Mouse (Mus musculus) cortical plate, adult 2 months (tissue): ENCODE results near the gene Pbld1. TPM values are rescaled to one million over a fixed set of nuclear protein-coding genes. Genes with fewer than 3 reads are reported as not detected.
A peak's percentile ranks its signal among the peaks of the same experiment; 100 is the strongest.

Source experiments
- H3K27ac ChIP-seq: fragments of 200-500 bp; 2 replicates; pipeline ENCODE4 v1.5.1; 2012; ENCODE audit warnings: low read length, control low read depth, inconsistent platforms; ENCODE audit not compliant: insufficient read depth
- H3K4me1 ChIP-seq: fragments of 200-500 bp; 2 replicates; pipeline ENCODE4 v1.6.1; 2011; ENCODE audit warnings: low read length; ENCODE audit not compliant: control insufficient read depth, insufficient read depth
- H3K4me3 ChIP-seq: fragments of 200-500 bp; 2 replicates; pipeline ENCODE4 v1.5.1; 2011; ENCODE audit warnings: mild to moderate bottlenecking, low read length, control low read depth; ENCODE audit not compliant: insufficient read depth
- CTCF ChIP-seq: fragments of 200-500 bp; IDR thresholded peaks from 2 replicates; pipeline ENCODE4 v1.5.1; 2011; ENCODE audit warnings: mild to moderate bottlenecking, control low read depth, low read length; ENCODE audit not compliant: insufficient read depth; ENCODE audit errors: extremely low read depth
- POLR2A ChIP-seq: fragments of 200-500 bp; IDR thresholded peaks from 2 replicates; pipeline ENCODE4 v1.6.1; 2011; ENCODE audit warnings: mild to moderate bottlenecking, low read length, control low read depth; ENCODE audit not compliant: insufficient read depth; ENCODE audit errors: extremely low read depth
- polyA plus RNA-seq: library from polyadenylated mRNA; depleted of rRNA; stranded (reverse); fragments of >200 nt; gene quantifications from 2 replicates; pipeline ENCODE4 v1.2.3, GENCODE M21; 2012

The Pbld1 gene
- polyA plus RNA-seq, 1 experiment = 0.17 TPM

- H3K27ac ChIP-seq = no peak overlapping the region
- H3K4me1 ChIP-seq = no peaks in the 10 kb centered on the region
- H3K4me3 ChIP-seq = no peak overlapping the region
- TF ChIP-seq POLR2A = no peak
- no peak for TF ChIP-seq CTCF
Observed at GRCm38 (mm10) chr10:63115881-63116280, 55.9 kb downstream of the Pbld1 start.

GRCm38 (mm10) chr10:63116376-63116775, 56.4 kb downstream of the Pbld1 start:
- TF ChIP-seq CTCF = no peak
- TF ChIP-seq POLR2A = no peak
- Histone ChIP-seq H3K27ac (no peak overlapping the region), H3K4me1 (no peaks in the 10 kb centered on the region), H3K4me3 (no peak overlapping the region)

GRCm38 (mm10) chr10:63117583-63117982, 57.6 kb downstream of the Pbld1 start:
- no peak for TF ChIP-seq CTCF

GRCm38 (mm10) chr10:63119916-63120315, 60.0 kb downstream of the Pbld1 start:
- Histone ChIP-seq H3K4me3 (no peak overlapping the region), H3K27ac (no peak overlapping the region), H3K4me1 (no peaks in the 10 kb centered on the region)
- TF ChIP-seq CTCF (no peak), POLR2A (no peak)

More at GRCm38 (mm10) chr10:63117583-63117982, 57.6 kb downstream of the Pbld1 start:
- no peak overlapping the region for H3K4me3 ChIP-seq
- H3K4me1 ChIP-seq = no peaks in the 10 kb centered on the region
- H3K27ac ChIP-seq = no peak overlapping the region

- Histone ChIP-seq H3K4me1 (no peaks in the 10 kb centered on the region), H3K4me3 (no peak overlapping the region), H3K27ac (no peak overlapping the region)
- TF ChIP-seq POLR2A (no peak), CTCF (no peak)
Observed at GRCm38 (mm10) chr10:63121961-63122360, 62.0 kb downstream of the Pbld1 start.

GRCm38 (mm10) chr10:63122516-63122915, 62.6 kb downstream of the Pbld1 start:
- Histone ChIP-seq H3K4me3 (no peak overlapping the region), H3K27ac (no peak overlapping the region), H3K4me1 (no peaks in the 10 kb centered on the region)
- TF ChIP-seq CTCF (no peak), POLR2A (no peak)

GRCm38 (mm10) chr10:63123141-63123540, 63.2 kb downstream of the Pbld1 start:
- TF ChIP-seq CTCF (no peak), POLR2A (no peak)
- Histone ChIP-seq H3K4me3 (no peak overlapping the region), H3K4me1 (no peaks in the 10 kb centered on the region), H3K27ac (no peak overlapping the region)

- no peak overlapping the region for H3K4me3 ChIP-seq
- TF ChIP-seq CTCF (no peak), POLR2A (no peak)
Observed at GRCm38 (mm10) chr10:63124016-63124415, 64.1 kb downstream of the Pbld1 start.

GRCm38 (mm10) chr10:63125343-63125742, 65.4 kb downstream of the Pbld1 start:
- no peak overlapping the region for H3K4me3 ChIP-seq
- H3K27ac ChIP-seq = no peak overlapping the region
- TF ChIP-seq CTCF (peak; percentile 34; the same call in 1 of the 2 replicates), POLR2A (no peak)
- H3K4me1 ChIP-seq = no peaks in the 10 kb centered on the region

More at GRCm38 (mm10) chr10:63124016-63124415, 64.1 kb downstream of the Pbld1 start:
- H3K27ac ChIP-seq = no peak overlapping the region
- H3K4me1 ChIP-seq = no peaks in the 10 kb centered on the region

- Histone ChIP-seq H3K4me3 (no peak overlapping the region), H3K27ac (no peak overlapping the region), H3K4me1 (no peaks in the 10 kb centered on the region)
- no peak for TF ChIP-seq POLR2A
- no peak for TF ChIP-seq CTCF
Observed at GRCm38 (mm10) chr10:63126116-63126515, 66.2 kb downstream of the Pbld1 start.
